Mouse (Mus musculus): Measurements from ENCODE around the gene Cbwd1.
"Not testable (repeated sequence)": the region's sequence is repeated elsewhere in the genome, so short reads cannot be mapped to it uniquely, and the experiment has no call there.

Gene Cbwd1

GRCm38 (mm10) chr19:24898737-24899577, 62.5 kb downstream of the Cbwd1 start:
- no peak for DNase-seq (ENCODE audit: low read depth in 2 of 2, low spot score in 2 of 2)

DNA sequence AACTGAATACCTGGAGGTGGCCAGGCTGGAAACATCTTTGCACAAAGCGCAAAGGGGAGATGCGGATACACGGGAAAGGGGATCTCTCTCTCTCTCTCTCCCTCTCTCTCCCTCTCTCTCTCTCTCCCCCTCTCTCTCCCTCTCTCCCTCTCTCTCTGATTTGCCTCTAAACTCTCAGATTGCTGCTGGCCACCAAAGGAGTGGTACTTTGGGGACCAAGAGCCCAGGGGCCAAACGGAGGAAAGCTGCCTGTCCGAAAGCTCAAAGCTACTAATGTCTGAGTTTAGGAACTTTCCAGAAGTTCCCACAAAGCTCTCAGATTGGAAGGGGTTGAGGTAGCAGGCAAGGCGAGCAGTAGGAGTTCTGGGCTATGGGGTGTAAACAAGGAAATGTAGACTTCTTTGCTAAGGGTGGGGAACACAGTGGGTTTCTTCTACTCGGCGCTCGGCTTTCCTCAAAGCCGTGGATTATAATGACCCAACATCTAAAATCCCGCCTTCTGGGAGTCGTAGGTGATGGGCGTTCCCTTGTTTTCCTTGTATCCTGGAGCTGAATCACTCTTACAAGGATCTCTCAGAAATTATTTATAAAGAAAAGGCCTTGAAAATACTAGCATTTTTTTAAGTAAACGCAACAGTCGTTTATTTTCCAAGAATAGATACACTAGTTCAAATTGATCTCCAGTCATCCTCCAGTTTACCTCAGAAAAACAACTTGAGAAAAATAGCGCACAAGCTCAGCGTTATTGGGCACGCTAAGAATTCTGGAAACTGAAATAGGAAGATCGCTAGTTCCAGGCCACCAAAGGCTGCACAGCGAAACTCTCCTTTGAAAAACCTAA, 63.3 kb downstream of the Cbwd1 start:
- DNase-seq (ENCODE audit: low read depth in 2 of 2, low spot score in 2 of 2): no peak

GRCm38 (mm10) chr19:24897006-24897895, 64.2 kb downstream of the Cbwd1 start:
- no peak for DNase-seq (ENCODE audit: low read depth in 2 of 2, low spot score in 2 of 2)

DNA sequence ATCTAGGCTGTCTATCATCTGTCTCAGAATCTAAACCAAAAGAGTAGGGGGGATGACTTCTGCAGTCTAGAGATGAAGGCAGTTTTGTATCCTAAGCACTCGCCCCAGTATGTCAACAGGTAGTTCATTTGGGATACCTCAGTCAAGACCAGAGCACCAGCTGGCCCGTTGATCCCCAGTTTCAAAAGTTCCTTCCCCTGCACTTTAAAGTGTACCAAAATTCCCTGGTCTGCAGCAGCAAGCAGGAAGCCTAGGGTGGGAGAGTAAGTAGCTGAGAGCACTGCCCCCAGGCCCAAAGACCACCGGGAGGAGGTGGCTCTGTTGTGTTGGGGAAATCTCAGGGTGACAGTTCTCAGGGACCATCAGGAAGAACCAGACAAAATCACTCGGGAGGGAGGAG, 64.9 kb downstream of the Cbwd1 start:
- no peak for DNase-seq (ENCODE audit: low read depth in 2 of 2, low spot score in 2 of 2)

- DNase-seq (ENCODE audit: low read depth in 2 of 2, low spot score in 2 of 2): no peak
These were observed 74.5 kb downstream of the Cbwd1 start for GRCm38 (mm10) chr19:24886888-24887287.

- peak in 1 of 2 experiments; percentile 18 for DNase-seq (ENCODE audit: low read depth in 2 of 2, low spot score in 2 of 2)
These were observed 75.9 kb downstream of the Cbwd1 start for GRCm38 (mm10) chr19:24885504-24885903.

DNA sequence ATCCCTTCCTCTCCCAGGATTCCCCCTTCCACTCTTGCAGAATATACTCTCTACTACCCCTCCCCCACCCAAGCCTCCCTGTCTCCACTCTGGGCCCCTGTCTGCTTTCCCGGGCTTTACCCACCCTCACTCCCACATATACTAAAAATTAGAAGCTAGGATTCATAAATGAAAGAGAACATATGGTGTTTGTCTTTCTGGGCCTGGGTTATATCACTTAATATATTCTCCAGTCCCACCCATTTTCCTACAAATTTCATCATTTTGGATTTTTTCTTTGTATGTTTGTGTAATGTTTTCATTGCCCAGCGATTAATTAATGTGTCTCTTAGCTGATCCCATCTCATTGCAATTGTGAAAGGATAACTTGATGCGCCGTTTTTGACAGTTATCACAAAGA, 80.2 kb downstream of the Cbwd1 start:
- no peak for DNase-seq (ENCODE audit: low read depth in 2 of 2, low spot score in 2 of 2)

DNA sequence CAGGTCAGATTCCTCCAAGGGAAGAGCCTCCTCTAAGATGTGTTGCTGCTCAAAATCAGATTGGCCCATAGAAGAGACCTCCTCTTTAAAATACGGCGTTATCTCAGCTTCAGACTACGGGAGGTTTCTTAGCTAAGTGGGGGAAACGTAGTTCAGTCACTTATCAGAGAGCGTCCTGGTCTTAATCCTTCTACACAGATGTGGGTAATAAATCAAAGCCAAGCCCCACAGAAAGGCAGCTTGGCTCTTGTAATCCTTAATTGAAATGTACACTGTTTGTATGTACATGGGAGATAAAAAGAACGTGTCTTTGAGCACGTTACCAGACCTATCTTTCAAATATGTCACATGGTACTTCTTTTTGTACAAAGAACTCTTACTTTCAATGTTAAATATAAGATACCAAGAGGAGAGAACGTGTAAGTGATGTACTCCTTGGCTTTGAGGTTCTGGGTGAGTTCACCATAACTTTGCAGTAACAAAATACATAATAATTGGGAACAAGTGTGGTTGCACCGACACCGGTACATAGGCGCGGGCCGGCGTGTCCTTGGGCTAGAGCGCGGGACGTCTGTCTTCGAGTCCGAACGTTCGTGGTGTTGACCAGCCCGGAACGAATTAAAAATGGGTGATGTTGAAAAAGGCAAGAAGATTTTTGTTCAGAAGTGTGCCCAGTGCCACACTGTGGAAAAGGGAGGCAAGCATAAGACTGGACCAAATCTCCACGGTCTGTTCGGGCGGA, 86.1 kb downstream of the Cbwd1 start, which contains the start of gene Gm10053:
TSS of gene Gm10053 (plus strand) at position 558 of the 742 bp plus-strand sequence.
- not testable (repeated sequence) for DNase-seq (ENCODE audit: low read depth in 2 of 2, low spot score in 2 of 2)

DNA sequence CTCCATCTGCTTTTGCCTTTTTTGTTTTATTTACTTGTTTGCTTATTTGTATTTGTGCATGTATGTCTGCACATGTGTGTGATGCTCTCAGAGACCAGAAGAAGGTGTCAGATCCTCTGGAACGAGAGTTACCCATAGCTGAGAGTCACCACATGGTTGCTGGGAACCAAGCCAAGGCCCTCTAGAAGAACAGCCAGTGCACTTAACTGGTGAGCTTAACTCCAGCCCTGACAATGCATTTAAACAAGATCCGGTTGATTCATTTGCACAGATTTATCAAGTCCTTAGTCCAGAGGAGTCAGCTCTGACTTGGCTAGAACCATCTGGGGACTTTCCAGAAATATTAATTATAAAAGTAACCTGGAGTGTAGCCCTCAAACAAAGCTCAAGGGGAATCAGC, 87.5 kb downstream of the Cbwd1 start:
- no peak for DNase-seq (ENCODE audit: low read depth in 2 of 2, low spot score in 2 of 2)

DNA sequence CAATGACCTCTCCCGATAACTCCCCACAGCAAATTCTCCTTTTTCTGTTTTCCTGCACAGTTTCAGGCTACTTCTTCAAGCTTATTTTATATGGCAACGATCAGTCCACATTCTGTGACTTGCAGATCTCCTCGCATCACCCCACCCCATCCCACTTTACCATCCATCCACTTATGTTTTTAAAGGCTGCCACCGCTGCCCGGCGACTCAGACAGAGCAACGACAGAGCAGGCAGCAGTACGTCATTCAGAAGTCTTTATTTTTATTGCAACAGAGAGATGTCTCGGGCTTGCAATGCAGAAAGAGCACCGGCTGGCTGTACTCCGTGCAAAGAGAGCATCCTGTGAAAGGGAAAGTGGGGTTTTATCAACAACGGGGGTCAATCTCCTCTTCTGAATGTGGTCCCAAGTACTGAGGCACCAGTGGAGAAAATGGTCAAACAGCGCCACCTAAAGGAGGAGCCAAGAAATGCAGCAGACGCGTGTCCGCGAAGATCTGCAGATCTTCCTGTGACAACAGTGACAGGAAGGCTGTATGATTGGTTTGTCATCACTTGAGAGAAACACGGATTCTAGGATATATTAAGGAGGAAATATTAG, 90.3 kb downstream of the Cbwd1 start:
- peak in 1 of 2 experiments; percentile 1 for DNase-seq (ENCODE audit: low read depth in 2 of 2, low spot score in 2 of 2)

All from CD8-positive naive resting alpha-beta T cell, adult 2 months (primary cell).